Mouse (Mus musculus) heart, adult 2 months (tissue): ENCODE data around the gene Fam189a2. TPM values are rescaled to one million over a fixed set of nuclear protein-coding genes. Genes with fewer than 3 reads are reported as not detected.

Experiments
- DNase-seq, 2 experiments: peaks; one replicate each; pipeline ENCODE4 v3.0.0; 2021
- H3K27ac ChIP-seq: fragments of 200-600 bp; 2 replicates; pipeline ENCODE4 v1.8.1; 2022
- H3K27me3 ChIP-seq: fragments of 200-500 bp; 2 replicates; pipeline ENCODE4 v1.6.1; 2012; ENCODE audit warnings: mild to moderate bottlenecking, low read length, inconsistent platforms, mixed read lengths; ENCODE audit not compliant: control insufficient read depth, insufficient read depth
- H3K36me3 ChIP-seq: fragments of 200-500 bp; 2 replicates; pipeline ENCODE4 v1.6.1; 2012; ENCODE audit warnings: low read length, inconsistent platforms; ENCODE audit not compliant: control insufficient read depth, insufficient read depth
- H3K4me1 ChIP-seq: fragments of 200-500 bp; 2 replicates; pipeline ENCODE4 v1.6.1; 2011; ENCODE audit warnings: low read length; ENCODE audit not compliant: control insufficient read depth, insufficient read depth
- H3K4me3 ChIP-seq: fragments of 200-600 bp; 2 replicates; pipeline ENCODE4 v1.8.1; 2022
- H3K79me2 ChIP-seq: fragments of 200-500 bp; replicated peaks from 2 replicates; pipeline ENCODE4 v1.6.1; 2012; ENCODE audit warnings: mild to moderate bottlenecking, inconsistent platforms, low read length, moderate library complexity, mixed read lengths; ENCODE audit not compliant: control insufficient read depth, insufficient read depth
- H3K9ac ChIP-seq: fragments of 200-500 bp; 2 replicates; pipeline ENCODE4 v1.6.1; 2012; ENCODE audit warnings: low read depth, mild to moderate bottlenecking, control low read depth, inconsistent platforms, low read length, mixed read lengths
- CTCF ChIP-seq: fragments of 200-600 bp; IDR thresholded peaks from 2 replicates; pipeline ENCODE4 v1.8.1; 2022; ENCODE audit warnings: antibody characterized with exemption, mild to moderate bottlenecking, moderate library complexity
- EP300 ChIP-seq: fragments of 200-500 bp; IDR thresholded peaks from 2 replicates; pipeline ENCODE4 v1.6.1; 2011; ENCODE audit warnings: low read depth, low read length, control low read depth; ENCODE audit not compliant: insufficient read depth
- POLR2A ChIP-seq: fragments of 200-500 bp; IDR thresholded peaks from 2 replicates; pipeline ENCODE4 v1.6.1; 2011; ENCODE audit warnings: mild to moderate bottlenecking, low read depth, low read length, control low read depth; ENCODE audit not compliant: insufficient read depth
- WGBS: fragments of 180-500 bp; shearing (Covaris S2); methylation state at CpG from one replicate; pipeline ENCODE4 v1.1.7; 2018; 5-methylcytosine and 5-hydroxymethylcytosine counted together
- intact Hi-C: fragments of 180-260 bp; cut with DNase I; formaldehyde crosslinking; loops from one replicate; pipeline ENCODE4 v1.15.1; 2025
- polyA plus RNA-seq: library from polyadenylated mRNA; depleted of rRNA; stranded (reverse); fragments of >200 nt; gene quantifications from 2 replicates; pipeline ENCODE4 v1.2.3, GENCODE M21; 2012; rRNA removed
- total RNA-seq, 2 experiments: library from RNA; stranded (reverse); gene quantifications; 2 replicates each; pipeline ENCODE4 v1.2.3; 2021

Gene Fam189a2
- total and polyA plus RNA-seq, 3 experiments, result 51.2 to 55.1 (median 52.0) TPM

- no peak for DNase-seq
- H3K27ac ChIP-seq, result no peak overlapping the region
- H3K27me3 ChIP-seq, result no peaks in the 10 kb centered on the region
- H3K4me3 ChIP-seq, result no peak overlapping the region
- H3K36me3 ChIP-seq, result no peaks in the 10 kb centered on the region
- 84% methylated on average over 7 of the region's 7 CpGs for WGBS
- intact Hi-C loops, result no loop called here
- TF ChIP-seq POLR2A (no peak), EP300 (no peak), CTCF (no peak)
- no peaks in the 10 kb centered on the region for H3K79me2 ChIP-seq
- H3K4me1 ChIP-seq, result no peaks in the 10 kb centered on the region
- no peak overlapping the region for H3K9ac ChIP-seq
Observed at GRCm38 (mm10) chr19:23942886-23943285, 87.9 kb downstream of the Fam189a2 start.

DNA sequence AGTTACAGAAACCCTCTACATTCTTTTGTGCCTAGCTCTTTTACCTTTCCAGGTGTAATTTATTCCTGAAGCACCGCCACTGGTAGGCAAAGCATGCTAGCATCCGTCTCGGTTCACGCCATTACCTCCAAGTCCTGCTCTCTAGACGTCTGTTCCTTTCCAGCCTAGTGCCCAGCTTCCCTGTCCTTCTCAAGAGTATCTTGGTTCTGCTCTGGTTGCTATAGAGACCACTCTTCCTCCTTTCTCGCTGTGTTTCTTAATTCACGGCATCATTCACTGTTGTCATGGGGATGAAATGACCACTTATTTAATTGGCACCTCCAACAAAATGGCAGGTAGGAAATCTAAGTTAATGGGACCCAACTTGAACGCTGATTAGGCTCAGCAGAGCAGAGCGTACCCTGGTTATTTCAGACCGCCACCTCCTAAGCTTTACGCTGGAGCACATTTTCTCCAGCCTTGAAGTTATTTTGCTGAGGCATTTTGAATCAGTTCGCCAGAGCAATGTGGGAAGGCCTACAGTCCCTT lies 89.3 kb downstream of the Fam189a2 start:
- intact Hi-C loops, result no loop called here
- no peaks in the 10 kb centered on the region for H3K36me3 ChIP-seq
- H3K27ac ChIP-seq, result no peak overlapping the region
- DNase-seq, result no peak
- no peak overlapping the region for H3K9ac ChIP-seq
- no peaks in the 10 kb centered on the region for H3K79me2 ChIP-seq
- WGBS, result 89% methylated on average over 12 of the region's 12 CpGs
- TF ChIP-seq EP300 (no peak), POLR2A (no peak), CTCF (no peak)
- H3K4me3 ChIP-seq, result no peak overlapping the region
- no peaks in the 10 kb centered on the region for H3K4me1 ChIP-seq
- H3K27me3 ChIP-seq, result no peaks in the 10 kb centered on the region

- H3K4me1 ChIP-seq, result no peaks in the 10 kb centered on the region
- H3K27me3 ChIP-seq, result no peaks in the 10 kb centered on the region
- intact Hi-C loops, result no loop called here
- H3K27ac ChIP-seq, result no peak overlapping the region
- 84% methylated on average over 5 of the region's 5 CpGs for WGBS
- no peaks in the 10 kb centered on the region for H3K36me3 ChIP-seq
- TF ChIP-seq CTCF, result no peak
- TF ChIP-seq POLR2A, result no peak
- TF ChIP-seq EP300, result no peak
- DNase-seq, result no peak
- no peak overlapping the region for H3K9ac ChIP-seq
- H3K79me2 ChIP-seq, result no peaks in the 10 kb centered on the region
- no peak overlapping the region for H3K4me3 ChIP-seq
Observed at GRCm38 (mm10) chr19:23930826-23931225, 100.0 kb downstream of the Fam189a2 start.

DNA sequence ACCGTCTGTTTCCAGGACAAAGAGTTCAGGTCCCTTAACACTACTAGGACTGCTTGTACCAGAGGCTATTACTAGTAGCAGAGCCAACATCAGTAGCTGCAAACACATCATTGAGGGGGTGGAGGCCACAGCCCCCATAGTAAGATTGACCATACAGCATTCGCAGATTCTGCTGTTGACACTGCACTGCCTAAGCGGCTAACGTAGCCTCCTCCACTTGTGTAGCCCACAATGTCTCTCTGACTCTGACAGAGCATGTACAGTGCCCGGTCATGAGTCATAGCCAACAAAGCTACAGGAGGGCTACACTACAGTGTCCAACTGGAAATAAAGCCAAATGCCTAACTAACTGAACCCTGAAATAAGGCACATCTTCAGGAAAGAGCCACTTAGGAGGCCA lies 105.3 kb downstream of the Fam189a2 start:
- no peak for TF ChIP-seq POLR2A
- TF ChIP-seq EP300, result no peak
- no peak for TF ChIP-seq CTCF
- H3K36me3 ChIP-seq, result no peaks in the 10 kb centered on the region
- no peaks in the 10 kb centered on the region for H3K79me2 ChIP-seq
- H3K4me1 ChIP-seq, result no peaks in the 10 kb centered on the region
- no peak overlapping the region for H3K27ac ChIP-seq
- DNase-seq, result no peak
- intact Hi-C loops, result no loop called here
- 91% methylated on average over 5 of the region's 5 CpGs for WGBS
- no peaks in the 10 kb centered on the region for H3K27me3 ChIP-seq
- no peak overlapping the region for H3K9ac ChIP-seq
- no peak overlapping the region for H3K4me3 ChIP-seq

- Histone ChIP-seq H3K27me3 (no peaks in the 10 kb centered on the region), H3K36me3 (no peaks in the 10 kb centered on the region), H3K4me3 (no peak overlapping the region), H3K4me1 (no peaks in the 10 kb centered on the region), H3K79me2 (no peaks in the 10 kb centered on the region), H3K9ac (no peak overlapping the region), H3K27ac (no peak overlapping the region)
- WGBS, result 84% methylated on average over 9 of the region's 9 CpGs
- TF ChIP-seq EP300 (no peak), CTCF (no peak), POLR2A (no peak)
- intact Hi-C loops, result no loop called here
- no peak for DNase-seq
Observed at GRCm38 (mm10) chr19:23924791-23925190, 106.0 kb downstream of the Fam189a2 start.

GRCm38 (mm10) chr19:23924057-23924456 lies 106.8 kb downstream of the Fam189a2 start:
- TF ChIP-seq POLR2A (no peak), CTCF (no peak), EP300 (no peak)

More at GRCm38 (mm10) chr19:23924057-23924456, 106.8 kb downstream of the Fam189a2 start:
- H3K4me3 ChIP-seq, result no peak overlapping the region
- intact Hi-C loops, result no loop called here
- DNase-seq, result no peak
- no peaks in the 10 kb centered on the region for H3K36me3 ChIP-seq
- H3K9ac ChIP-seq, result no peak overlapping the region
- WGBS, result 67% methylated on average over 6 of the region's 6 CpGs
- no peak overlapping the region for H3K27ac ChIP-seq
- H3K27me3 ChIP-seq, result no peaks in the 10 kb centered on the region
- H3K79me2 ChIP-seq, result no peaks in the 10 kb centered on the region
- H3K4me1 ChIP-seq, result no peaks in the 10 kb centered on the region

Other genes with a start within 250 kb of the Fam189a2 start
- gene Tjp2, start 194.0 kb upstream of the Fam189a2 start, total RNA-seq, result 10 to 100 TPM; 16.1 to 19.2 TPM
- gene Tjp2, start 194.0 kb upstream of the Fam189a2 start, polyA plus RNA-seq, result 7.9 and 10.2 TPM in 2 replicates
- 10 to 100 TPM; 26.6 to 33.0 TPM for gene Fxn, start 249.6 kb upstream of the Fam189a2 start, total RNA-seq
- 28.3 and 35.6 TPM in 2 replicates for gene Fxn, start 249.6 kb upstream of the Fam189a2 start, polyA plus RNA-seq